Mouse (Mus musculus): Measurements from ENCODE around the gene Zan.
A peak's percentile ranks its signal among the peaks of the same experiment; 100 is the strongest.
"Not testable (repeated sequence)": the region's sequence is repeated elsewhere in the genome, so short reads cannot be mapped to it uniquely, and the experiment has no call there.

Zan gene

DNA sequence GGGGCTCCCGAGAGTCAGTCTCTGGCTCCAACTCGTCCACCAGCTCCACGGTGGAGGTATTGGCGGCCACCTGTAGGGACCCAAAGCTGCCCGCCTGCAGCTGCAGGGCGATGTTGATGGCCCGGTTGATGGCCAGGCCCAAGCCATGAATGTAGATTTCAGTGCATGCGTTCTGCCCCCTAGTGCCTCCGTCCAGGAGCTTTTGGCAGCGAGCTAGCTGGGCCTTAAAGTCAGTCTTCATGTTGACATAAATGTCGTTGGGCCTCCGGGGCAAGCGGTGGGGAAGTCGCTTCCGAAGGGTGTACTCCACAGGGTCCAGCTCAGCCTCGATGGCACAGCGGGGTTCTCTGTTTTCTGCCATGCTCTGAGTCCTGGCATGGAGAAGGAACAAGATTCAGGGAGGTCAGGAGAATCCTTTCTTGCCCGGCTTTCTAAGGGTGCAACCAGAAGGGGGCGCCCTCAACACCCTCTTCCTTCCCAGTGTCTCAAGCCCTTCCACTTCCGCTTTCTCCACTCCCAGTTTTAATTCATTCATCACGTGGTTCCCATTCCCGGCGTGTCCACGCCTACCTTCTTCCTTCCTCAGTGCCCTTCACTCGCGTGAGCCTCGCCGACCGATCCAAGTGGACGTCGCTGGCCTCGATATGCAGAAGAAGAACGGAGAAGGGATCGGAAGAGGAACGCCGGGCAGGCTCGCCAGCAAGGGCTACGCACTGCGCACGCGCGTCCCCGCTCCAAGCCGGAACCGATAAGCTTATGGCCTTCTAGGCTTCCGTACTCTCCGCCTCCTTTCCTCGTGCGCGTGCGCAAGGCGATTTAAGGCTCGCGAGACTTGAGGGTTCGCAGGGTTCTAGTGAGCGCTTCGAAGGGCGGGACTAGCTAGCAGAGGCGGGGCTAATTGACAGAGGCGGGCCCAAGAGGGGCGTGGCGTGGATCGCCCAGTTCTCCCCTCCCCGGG lies 25.1 kb upstream of the Zan start, which contains the start of gene Pop7:
Gene Pop7, minus strand, starts transcription at position 810 of the 958 bp plus-strand sequence.
- DNase-seq (ENCODE audit: low read depth, low spot score), result peak; percentile 100

DNA sequence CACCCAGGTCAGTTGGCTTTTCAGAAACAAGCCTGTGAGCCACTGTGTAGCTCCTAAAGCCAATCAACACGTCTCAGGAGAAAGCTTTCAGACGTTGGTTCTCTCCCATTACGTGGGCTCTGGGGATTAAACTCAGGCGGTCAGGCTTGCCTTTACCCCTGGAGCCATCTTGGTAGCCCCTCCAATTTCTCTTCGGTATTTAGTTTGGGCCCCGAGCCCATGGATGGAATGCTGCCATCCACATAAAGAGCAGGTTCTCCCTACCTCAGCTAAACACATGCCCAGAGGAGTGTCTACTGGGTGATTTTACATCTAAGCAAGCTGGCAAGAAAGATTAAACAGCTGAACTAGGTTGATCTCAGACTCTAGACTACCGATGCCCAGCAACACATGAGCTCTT lies 23.3 kb upstream of the Zan start:
- DNase-seq (ENCODE audit: low read depth, low spot score), result no peak

DNA sequence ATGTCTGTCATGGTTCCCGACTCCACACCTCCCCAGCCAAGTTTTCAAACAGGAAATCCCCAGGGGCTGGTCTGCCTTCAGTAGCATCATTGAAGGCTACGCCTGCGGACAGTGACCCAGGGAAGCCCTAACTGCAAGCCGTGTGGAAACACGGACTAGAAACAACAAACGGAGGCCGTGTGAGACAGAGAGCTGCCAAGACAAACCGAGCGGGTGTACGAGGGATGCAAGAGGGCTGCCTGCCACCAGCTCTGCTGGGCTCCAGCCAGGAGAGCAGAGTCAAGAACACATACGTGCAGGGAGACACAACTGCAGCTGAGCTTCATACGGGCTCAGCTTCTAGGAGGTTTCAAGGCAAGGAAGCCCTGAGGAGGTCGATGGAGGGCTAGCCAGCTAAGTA lies 17.0 kb upstream of the Zan start:
- DNase-seq (ENCODE audit: low read depth, low spot score), result no peak

DNA sequence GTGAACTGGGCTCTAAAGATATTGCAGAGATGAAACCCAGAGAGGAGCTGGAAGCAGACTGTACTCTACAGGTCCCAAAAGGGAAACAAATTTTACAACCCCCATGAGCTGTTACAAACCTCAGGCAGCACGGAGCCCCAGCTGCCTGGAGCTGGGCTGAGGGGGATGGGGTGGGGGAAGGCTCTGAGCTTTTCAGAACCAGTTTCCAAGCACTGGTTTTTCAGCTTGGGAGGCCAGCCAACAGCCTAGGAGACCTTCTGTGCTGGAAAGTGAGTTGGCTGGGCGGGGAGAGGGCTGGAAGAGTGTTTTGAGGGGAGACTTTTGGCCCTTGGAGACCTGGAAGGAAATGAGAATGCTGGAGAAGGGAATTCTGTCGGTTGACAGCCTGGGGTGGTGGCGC lies 14.7 kb upstream of the Zan start:
- DNase-seq (ENCODE audit: low read depth, low spot score), result no peak

DNA sequence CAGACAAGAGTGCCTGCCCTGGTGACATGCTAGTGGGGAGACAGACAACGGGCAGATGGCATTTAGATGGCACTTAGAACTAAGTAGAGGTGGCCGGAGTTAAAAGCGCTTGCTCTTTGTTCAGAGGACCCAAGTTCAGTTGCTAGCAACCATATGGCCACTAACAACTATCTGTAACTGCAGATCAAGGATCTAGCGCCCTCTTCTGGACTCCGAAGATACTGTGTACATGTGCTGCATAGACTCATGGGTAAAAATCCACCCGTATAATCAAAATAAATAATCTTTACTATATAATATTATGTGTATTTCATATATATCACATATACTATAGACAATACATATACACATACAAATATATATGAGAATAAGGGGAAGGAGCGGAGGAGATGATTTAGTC lies 10.8 kb upstream of the Zan start:
- DNase-seq (ENCODE audit: low read depth, low spot score), result peak; percentile 33

DNA sequence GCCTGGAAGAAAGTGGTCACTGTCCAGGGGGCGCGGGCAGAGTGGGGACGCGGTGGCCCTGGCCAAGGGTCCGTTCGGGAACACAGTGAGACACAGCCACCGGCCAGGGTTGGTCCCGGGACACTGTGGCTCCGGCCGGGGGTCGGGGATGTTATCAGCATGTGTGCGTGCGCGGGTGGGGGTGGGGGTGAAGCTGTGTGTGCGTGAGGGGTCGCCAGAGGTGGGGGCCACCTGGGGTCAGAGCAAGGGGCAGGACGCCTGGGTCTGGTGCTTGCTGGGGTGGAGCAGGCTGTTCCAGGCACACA lies 8.9 kb upstream of the Zan start:
- no peak for DNase-seq (ENCODE audit: low read depth, low spot score)

DNA sequence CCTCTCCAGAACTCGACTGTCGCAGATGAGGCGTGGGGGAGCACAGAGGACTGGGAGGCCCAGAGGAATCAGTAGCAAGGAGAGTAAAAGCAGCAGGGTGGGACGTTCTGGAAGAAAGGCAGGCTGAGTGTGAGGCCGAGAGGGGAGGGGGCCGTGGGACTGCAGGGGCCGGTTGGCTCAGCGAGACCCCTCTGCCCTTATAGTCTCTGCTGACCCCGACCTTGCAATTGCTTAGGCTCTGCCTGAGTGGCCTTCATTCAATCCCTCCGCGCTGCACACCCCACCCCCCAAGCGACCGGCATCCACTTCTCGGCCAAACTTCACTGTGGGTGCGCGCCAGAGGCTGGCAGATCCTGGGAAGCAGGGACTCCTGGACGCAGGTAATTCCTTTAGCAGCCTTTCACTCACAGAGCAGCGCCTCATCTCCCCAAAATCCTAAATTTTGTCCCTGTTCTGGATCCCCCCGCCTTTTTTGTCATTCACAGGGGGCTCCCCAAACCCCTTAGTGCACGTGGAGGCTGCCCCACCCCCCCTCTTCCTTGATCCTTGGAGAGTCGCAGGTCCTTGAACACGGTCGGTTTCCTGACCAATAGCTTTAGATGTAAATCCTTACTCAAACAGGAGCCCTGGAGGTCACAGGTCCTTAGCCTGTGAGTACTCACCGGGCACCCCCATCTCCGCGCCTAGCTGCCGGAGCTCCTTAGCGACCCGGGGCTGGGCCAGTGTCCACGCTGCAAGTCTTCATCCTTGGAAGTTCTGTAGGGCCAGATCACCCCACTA lies 8.4 kb upstream of the Zan start:
- DNase-seq (ENCODE audit: low read depth, low spot score), result peak; percentile 11

DNA sequence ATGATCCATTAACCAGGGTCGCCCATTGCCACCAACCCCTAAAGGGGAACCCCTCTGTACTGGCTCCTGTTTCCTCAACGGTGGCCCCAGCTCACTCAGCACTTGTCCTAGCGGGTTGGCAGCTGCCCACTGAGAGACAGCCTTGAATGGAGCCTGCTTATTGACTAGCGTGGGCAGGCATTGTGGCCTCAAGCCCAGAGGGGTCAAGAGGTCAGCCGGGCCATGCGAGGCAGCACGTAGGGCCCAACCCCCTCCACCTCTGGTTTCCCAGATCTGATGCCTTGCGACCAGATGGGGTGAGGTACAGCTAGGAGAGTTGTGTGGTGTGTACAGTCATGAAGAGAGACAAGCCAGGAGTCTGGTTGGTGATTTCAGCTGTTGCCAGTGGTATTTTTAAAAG lies 5.0 kb upstream of the Zan start:
- peak; percentile 23 for DNase-seq (ENCODE audit: low read depth, low spot score)

DNA sequence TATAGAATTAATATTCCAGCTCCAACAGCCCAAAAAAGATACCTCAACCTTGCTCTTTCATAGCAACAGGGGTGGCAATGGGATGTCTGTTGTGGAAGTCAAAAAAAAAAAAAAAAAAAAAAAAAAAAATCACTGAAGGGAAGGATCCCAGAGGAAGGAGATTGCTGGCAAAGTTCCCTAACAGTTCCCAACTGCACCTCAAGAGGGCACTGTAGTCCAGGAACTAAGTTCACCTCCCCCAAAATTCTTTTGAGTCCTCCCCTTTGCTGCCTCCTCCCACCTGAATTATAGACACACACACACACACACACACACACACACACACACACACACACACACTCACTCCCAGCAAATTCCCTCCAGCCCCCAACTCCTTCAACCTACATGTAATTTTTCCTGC lies 4.3 kb upstream of the Zan start:
- DNase-seq (ENCODE audit: low read depth, low spot score), result peak; percentile 87

DNA sequence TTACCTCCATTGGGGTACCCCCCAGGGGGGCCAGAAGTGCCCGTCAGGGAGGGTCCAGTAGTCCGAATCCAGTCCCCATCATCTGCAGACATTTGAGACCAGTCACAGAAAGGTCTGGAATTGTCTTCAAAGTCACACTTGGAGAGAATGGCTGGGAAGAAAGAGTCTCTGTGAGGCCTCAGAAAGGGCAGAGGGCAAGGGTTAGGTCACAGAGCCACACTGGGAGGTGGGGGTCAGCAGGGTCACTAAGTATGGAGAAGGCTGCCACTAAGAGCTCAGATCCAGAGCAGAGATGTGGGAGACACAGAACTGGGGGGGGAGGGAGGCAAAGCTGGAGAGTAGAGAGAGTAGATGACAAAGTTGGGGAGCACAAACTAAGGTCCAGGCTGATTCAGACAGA lies 2.5 kb downstream of the Zan start:
- no peak for DNase-seq (ENCODE audit: low read depth, low spot score)

DNA sequence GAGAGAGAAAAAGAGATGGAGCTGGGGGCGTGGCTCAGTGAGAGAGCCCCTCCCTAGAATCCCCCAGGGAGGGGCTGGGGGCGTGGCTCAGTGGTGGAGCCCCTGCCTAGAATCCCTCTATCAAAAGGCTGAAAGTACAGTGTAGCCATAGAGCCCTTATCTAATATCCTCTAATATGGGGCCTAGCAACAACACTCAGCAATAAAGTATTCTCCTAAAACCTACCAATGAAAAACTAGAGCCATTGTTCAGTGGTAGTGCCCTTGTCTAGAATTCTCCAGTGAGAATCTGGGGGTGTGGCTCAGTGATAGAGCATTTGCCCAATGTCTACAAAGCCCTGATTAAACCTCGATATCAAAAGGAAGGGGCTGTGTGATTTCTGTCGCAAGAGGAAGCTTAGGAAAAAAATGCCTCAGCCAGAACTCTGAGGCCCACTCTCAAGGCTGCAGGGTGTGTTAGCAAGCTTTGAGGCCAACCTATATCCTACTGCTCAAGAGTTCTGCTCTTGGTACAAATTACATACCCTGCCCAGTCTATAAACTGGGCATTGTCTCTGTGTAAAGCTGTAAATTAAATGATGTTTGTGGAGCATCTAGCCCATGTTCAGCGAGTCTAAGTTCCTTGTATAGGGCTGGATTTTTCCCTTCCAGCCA lies 4.5 kb downstream of the Zan start:
- no peak for DNase-seq (ENCODE audit: low read depth, low spot score)

DNA sequence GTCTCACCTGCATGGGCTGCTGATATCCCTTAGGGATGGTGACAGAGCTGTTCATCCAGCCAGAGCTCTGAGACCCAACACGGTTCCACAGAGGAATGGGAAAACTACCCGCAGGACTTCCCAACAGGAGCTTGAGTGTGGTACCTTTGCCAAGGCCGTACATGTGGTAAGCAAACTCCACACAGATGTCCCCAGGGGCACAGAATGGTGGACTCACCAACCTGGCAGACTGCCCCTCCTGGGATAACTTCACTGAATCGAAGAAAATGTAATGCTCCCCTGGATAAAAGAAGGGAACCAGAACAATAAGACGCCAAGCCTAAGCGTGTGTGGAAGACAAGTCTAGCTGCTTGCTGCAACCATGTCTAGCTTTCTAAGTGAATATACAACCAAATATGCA lies 9.9 kb downstream of the Zan start:
- no peak for DNase-seq (ENCODE audit: low read depth, low spot score)

DNA sequence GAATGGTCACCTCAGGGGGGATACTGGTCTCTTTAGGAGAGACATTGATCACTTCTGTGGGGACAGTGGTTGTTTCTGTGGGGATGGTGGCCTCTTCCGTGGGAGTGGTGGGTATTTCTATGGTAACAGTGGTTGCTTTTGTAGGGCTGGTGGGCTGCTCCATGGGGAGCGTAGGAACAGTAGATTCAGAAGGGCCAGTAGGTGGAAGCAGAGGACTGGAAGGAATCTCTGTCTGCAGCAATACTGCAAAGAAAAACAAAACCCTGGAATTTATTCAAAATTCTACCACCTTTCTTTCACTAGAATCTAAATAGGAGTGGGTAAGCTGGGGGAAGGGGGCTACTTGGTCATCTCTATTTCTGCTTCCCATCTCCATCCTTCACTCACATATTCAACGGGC lies 11.8 kb downstream of the Zan start:
- DNase-seq (ENCODE audit: low read depth, low spot score), result no peak

DNA sequence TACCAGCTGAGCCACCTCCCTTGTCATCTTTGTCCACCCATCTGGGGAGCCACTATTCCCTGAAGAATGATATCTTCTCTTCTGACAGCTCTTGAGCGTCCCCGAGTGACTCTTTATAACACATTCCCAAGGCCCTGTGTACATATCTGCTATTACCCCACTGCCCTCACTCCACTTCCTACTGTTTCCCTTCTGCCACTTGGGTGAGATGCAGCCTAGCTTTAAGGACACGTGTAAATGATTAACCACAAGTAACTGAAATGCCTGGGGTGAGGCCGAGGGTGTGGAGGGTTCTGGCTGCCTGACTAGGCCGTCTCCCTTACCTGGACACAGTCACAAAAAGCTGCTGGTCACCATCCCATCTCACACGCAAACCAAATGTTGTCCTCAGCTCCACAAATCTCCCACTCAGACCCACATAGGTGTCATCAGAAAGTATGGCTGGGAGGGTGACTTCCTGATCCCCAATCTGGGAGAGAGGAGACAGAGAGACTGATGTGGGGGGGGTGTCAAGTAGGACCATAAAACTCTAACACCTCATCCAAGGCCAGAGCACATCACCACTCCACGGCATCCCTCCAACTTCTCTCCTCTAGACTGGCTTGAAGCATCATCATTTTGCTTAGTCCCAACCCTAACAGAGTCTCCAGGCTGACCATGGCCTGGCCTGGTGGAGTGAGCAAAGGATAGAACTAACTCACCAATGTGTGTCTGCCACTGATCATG lies 20.8 kb downstream of the Zan start:
- DNase-seq (ENCODE audit: low read depth, low spot score), result no peak

DNA sequence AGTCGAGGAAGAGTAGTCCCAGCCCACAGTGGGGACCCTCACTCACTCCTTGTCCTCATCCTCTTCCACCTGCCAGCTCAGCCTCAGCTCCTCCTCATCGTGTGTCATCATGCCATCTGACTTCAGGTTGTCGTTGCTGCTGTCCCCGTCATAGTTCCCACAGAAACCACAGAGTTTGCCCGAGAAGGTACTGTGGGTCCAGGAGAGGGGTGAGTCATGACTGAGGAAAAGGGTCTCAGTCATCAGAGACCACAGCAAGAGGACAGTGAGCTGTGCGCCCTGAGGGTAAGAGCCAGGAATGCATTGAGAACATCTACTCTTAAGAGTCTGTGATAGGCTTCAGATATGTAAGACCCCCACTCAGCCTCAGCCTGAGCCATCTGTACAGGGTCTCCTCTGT lies 21.7 kb downstream of the Zan start:
- no peak for DNase-seq (ENCODE audit: low read depth, low spot score)

DNA sequence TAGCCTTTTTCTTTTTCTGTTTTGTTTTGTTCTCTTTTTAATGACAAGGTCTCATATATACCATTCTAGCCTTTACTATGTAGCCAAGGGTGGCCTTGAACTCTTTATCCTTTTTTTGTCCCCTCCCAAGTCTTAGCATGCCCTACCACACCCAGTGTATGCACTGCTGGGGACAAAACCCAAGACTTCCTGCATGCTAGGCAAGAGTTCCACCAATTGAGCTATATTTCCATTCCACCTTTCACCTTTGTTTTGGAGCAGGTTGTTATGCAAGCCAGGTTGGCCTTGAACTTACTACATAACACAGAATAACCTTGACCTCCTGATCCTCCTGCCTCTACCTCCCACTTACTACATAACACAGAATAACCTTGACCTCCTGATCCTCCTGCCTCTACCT lies 31.3 kb downstream of the Zan start:
- DNase-seq (ENCODE audit: low read depth, low spot score), result no peak

DNA sequence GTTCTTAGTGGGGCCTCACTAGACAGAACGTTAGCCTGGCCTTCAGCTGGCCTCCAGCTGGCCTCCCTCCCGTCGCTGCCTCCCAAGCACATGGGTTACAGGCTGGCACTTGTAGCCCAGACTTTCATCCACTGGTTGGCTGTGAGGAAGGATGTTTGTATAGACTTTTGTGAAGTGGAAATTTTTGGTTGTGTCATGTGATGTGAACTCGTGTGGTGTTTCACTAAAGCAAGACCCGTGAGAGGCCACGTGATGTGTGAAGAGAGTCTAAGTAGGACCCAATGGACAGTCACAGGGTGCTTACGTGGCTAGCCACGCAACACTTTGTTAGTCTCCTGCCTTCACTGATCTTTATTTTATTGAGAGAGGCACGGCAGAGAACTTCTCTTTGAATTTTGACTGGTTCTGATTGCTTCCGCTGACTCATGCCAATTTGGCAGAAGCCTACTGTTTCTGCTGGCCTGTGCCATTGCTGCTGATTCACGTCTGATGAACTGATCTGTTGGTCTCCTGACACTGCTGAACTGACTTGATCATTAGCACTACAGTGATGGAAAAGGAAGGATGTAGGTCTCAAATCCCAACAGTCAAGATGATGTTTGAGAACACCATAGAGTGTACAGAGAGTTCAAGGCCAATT lies 36.5 kb downstream of the Zan start:
- DNase-seq (ENCODE audit: low read depth, low spot score), result no peak

DNA sequence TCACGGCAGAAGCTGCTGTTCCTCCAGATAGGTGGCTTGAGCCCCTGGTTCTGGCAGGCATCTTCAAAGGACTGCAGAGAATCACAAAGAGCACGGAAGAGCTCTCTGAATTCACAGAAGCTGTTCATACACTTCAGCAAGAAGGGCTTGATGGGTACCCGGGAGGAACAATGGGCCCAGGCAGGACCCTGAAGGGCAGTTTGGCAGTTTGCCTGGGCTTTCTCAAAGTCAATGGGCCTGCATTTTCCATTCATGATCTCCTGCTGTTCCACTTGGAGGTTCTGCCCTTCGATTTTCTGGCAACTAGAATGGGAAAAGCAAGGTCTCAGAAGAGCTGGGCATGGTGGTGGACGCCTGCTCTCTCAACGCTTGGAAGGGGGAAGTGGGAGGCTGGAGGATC lies 43.0 kb downstream of the Zan start:
- DNase-seq (ENCODE audit: low read depth, low spot score), result no peak

DNA sequence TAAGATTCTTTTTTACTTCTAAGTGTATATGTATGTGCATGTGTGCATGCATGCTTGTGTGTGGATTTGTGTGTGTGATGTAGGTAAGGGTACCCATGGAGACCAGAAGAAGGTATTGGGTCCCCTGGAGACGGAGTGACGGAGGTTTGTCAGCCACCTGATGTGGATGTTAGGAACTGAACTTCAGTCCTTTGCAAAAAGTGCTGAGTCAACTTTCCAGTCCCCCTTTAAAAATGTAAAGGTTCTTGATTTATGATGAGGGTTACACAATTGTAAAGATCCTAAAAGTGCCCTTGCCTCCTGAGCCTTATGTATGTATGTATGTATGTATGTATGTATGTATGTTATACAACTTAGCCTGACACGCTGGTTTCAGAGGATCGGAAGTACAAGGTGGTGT lies 46.5 kb downstream of the Zan start:
- not testable (repeated sequence) for DNase-seq (ENCODE audit: low read depth, low spot score)

DNA sequence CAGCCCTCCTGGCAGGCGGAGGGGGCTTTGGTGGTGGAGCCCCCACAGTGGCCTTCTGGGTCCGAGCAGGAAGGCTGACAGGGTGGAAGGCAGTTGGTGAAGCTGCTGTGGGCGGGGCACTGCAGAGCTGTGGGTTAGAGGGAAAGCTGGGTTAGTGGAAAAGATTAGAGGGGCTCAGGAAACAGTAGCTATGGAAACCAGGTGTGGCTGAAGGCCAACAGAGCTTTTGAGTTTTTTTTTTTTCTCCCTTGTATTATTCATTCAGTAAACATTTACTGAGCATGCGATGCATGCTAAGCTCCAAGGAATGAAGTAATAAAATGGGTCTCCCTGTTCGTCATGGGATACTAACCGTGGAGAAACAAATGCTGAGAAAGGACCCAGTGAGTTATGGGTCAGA lies 51.2 kb downstream of the Zan start:
- no peak for DNase-seq (ENCODE audit: low read depth, low spot score)

DNA sequence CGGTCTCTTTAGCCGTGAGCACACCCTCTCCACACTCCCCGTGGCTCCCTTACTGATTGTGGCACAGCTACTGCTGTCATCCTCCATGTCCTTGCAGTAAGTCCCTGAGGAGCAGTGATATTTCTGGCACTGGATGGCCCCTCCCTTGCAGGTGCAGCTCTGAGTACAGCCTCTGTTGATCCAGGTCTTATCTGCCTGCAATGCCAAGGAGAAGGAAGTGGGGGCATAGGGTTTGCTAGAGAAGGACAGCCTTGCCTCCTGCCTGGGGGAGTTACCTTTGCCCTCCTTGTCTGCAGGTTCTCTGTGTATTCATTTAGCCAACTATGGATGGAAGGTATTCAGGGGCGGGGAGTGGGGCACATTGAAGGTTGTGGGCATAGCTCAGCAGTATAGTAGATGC lies 57.0 kb downstream of the Zan start:
- DNase-seq (ENCODE audit: low read depth, low spot score), result no peak
